Mouse (Mus musculus): Measurements from ENCODE around the gene A430078G23Rik.
A peak's percentile ranks its signal among the peaks of the same experiment; 100 is the strongest.

Gene A430078G23Rik

DNA sequence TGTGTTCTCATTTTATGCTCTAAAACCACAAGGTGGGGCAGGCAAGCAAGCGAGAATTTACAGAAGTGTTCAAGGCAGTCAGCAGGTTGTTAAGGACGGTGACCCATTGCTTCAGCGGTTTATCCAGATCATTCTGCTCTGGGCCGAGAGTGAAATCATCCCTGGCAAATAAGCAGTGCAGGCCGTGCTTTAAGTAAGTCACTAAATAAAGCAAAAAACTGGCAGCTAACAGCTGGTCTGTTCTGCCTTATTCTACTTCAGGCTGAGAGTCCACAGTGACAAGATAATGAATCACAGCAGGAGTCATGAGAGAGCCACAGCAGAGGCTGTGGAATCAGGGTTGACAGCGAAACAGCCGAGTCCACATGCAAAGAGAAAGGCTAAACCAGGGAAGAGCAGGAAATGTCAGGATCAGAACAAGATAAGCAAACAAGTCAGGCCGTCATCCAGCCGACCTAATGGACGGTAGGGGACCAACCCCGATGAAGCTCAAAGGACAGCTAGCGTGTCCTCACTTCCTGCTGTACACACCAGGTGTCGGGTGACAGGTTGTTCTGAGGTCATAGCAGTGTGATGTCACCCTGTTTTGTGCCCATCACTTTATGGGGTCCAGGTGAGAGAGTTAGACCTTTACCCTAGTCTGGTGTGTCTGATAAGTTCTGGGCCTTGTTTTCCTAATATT is 4.9 kb upstream of the A430078G23Rik start:
- no peak for DNase-seq (ENCODE audit: low spot score)

DNA sequence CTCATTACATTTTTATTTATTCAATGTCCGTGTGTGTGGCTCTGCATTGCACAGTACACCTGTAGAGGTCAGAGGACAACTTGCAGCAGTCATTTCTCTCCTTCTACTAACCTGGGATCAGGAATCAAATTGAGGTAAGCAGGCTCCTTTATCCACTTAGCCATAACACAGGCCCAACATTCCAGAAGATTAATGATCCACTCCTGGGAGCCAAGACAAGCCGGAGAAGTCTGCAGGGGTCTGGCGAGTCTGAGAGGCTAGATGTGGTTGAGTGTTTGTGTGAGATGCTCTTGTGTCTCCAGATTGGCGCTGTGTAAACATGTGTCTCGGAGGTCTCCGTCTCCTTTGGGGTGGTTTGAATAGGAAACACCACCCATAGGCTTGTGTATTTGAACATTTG is 2.5 kb upstream of the A430078G23Rik start:
- no peak for DNase-seq (ENCODE audit: low spot score)

DNA sequence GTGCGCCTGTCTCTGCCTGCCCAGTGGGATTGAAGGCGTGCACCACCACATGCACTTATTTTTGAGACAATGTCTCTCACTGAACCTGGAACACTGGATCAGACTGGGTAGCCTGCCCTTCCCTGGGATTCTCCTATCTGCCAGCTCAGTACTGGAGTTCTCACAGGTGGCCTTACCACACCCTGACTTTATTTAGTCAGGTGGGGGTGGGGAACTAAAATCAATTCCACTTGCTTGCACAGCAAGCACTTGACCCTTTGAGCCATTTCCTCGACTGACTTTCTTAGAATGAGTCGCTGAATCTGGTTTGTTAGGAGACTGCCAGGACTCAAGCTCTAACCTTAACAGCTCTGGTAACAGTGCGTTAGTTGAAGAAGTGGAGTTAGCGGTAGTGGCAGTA is 500 bp upstream of the A430078G23Rik start:
- no peak for DNase-seq (ENCODE audit: low spot score)

DNA sequence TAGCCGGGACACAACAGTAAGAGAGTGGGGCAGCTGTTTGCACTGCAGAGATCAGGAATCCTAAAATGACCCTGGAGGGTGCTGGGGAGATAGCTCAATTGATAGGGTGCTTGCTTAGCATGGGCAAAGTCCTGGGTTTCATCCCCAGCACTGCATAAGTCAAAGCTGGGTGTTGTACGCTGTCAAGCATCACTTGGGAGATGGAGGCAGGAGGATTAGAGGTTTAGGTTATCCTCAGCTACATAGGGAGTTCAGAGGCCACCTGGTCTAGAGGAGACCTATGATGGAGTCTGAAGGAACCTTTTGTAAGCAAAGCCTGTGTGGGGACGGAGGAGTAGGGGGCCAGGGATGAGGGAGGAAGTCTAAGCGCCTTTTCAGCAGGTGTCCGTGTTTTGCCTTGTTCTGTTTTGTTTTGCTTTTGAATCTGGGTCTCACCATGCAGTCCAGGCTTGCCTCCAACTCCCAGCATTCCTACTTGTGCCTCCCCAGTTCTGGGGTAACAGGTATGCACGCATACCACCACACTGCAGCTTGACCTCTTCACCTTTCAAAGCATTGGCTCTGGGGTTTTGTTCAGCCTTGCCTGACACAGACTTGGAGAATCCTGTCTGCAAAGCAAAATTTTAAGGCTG is 712 bp downstream of the A430078G23Rik start:
- no peak for DNase-seq (ENCODE audit: low spot score)

DNA sequence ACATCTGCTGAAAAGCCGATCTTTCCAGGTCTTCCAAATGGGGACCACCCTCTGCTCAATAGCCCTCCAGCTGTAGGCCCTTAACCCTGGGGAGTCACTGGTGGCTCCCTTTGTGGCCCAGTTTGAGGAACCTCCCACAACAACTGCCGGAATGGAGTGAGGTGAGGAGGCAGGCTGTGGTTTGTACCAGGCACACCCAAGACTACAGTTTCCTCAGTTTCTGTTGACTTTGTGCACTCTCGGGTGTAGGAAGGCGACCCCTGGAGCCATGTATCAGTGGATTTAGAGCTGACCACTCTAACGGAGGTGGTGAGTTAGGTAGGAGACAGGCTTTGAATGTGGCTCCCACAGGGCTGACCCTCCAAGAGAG is 1.2 kb downstream of the A430078G23Rik start:
- no peak for DNase-seq (ENCODE audit: low spot score)

DNA sequence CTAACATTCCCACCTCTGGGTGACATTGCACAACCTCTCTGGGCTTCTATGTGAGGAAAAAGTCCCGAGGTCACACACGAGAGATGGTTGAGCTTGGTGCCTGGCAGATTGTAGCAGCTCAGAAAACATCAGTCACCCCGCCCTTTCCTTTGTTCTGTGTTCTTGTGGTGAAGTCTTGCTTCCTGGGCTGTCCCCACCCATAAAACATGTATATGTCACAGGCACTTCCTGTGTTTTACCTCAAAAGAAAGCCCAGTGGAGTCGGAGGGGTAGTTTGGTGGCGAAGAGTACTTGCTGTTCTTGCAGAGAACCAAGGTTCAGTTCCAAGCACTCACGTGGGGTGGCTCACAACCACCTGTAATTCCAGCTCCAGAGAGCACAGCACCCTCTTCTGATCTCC is 2.4 kb downstream of the A430078G23Rik start:
- DNase-seq (ENCODE audit: low spot score), result peak; percentile 37

DNA sequence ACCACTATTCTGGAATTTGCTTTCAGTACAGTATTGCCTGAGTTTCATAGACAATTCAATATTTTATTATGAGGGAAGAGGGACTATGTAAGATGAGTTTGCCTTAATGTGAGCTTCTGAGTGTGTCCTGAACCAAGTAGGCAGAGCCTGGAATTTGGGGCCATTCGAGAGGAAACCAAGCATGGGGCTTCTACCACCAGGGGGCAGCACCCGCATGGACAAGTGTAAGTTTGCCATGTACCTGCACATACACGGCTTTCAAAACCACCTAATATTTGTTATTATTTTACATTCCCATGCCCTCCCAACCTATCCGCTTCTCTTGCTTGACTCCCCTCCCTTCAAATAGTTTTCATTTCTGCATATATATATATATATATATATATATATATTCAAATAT is 4.8 kb downstream of the A430078G23Rik start:
- DNase-seq (ENCODE audit: low spot score), result peak; percentile 48

DNA sequence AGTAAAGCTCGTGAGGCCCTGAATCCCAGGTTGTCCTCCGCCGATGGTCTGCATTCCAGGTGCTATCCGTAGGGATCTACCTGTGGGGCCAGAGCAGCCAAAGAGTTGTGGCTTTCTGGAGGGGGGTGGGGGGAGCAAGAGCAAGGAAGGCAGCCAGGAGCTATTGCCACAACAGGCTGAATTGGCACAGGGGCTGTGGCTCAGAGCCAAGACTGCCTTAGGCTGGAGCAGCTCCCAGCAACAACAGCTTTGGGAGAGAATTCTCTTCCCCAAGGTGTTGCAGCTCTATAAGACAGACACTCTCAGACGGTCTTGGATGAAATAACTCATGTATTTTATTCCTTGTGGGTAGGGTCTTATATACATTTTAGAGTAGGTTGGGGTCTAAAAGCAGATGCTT is 13.9 kb downstream of the A430078G23Rik start:
- DNase-seq (ENCODE audit: low spot score), result no peak

DNA sequence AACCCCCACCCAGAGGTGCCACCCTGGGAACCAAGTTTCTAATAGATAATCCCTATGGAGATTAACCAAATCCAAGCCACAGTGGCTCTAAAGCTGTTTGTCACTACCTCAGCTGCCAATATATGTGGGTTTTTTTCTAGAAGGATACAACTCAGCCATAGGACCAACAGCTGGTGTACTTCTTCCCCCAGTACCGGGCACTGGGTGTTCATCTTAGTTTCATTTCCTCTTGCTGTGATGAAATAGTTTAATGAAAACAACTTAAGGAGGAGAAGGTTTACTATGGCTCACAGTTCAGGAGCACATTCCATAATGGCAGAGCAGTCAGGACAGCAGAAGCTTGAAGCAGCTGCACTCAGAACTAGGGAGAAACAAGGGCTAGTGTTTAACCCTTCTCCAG is 14.9 kb downstream of the A430078G23Rik start:
- no peak for DNase-seq (ENCODE audit: low spot score)

DNA sequence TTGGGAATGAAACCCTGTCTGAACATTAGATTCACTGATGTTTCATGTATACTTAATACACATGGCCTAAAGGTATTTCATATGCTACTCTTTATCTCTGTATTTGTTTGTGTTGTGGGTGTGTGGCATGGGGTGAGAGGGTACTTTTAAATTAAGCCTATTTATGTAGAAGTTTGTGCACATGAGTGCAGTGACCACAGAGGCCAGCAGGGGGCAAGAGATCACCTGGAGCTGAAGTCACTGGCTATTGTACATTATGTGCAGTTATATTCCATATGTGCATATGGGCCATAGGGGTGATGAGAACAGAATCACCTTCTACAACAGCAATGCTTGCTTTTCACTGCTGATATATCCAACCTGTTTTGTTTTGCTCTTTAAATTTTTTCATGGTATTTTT is 22.5 kb downstream of the A430078G23Rik start:
- no peak for DNase-seq (ENCODE audit: low spot score)

DNA sequence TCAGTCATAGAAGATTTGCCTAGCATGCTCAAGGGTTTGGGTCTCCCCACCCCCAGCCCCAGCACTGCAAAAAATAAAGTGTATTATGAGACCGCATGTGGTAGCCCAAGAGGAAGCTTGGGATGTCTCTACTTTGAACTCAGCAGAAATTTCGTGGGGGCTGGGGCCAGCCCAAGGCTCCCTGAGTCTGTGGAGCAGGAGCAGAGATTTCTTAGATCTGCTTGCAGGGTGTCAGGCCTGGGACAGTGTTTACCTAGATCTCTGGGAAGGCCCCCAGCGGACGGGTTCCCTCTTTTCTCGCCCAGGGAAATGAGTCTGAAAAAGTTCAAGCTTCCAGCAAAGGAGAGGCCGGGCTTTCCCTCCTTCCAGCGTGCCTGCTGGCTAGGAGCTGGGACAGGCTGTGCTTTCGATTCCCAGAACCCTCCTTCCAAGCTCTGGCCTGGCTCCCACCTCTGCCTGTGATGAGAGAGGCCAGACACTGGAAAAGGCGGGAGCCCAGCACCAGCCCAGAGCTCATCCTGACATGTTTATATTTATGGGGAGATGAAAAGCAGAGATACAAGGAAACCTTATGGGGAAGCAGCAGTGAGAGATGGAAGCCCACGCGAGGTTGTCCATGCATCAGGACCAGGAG is 23.5 kb downstream of the A430078G23Rik start:
- DNase-seq (ENCODE audit: low spot score), result no peak

DNA sequence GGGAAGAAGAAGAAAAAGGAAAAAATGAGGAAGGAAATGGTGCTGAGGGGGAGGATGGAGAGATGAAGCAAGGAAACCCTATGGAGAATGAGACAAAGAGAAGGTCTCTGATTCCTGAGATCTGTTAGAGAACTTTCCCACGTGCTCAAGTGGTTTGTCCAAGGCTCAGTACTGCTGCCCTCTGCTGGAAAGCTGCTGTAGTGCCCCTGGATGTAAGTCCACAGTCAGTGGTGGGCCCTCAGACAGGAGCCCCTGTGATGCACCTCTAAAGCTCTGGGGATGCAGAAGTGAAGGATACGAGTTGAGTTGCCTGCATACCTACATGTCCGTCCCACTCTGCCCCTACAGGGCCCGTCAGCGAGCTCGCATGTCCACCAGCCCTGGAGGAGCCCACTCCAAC is 34.1 kb downstream of the A430078G23Rik start:
- peak; percentile 35 for DNase-seq (ENCODE audit: low spot score)

DNA sequence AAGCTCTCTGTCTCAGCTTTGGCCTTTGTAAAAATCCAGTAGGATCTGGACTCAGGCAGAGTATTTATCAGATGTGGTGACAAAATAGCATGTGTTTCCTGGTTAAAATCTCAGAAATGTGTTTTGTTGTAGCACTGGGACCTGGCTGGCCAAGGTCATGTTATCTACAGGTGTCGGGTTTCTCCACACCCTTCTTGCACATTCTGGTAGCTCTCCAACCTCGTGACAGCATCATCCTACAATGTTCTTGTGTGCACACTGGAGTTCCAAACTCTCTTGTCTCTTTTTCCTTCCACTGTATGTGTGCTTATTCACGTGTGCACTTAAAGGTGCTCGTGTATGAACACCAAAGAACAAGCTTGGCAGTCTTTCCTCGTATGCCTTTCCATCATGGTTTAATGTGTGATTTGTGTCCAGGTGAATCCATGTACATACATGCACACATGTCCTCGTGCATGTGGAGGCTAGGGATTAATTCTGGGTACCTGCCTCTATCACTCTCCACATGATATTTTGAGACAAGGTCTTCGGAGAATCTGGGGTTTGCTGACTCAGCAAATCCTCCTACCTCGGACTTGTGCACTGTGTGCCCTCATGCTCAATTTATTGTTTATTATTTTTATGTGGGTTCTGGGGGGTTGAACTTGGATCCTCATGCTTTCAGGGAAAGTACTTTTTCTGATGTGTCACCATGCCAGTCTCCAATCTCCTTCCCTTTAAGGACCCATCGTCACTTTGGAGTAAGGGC is 35.5 kb downstream of the A430078G23Rik start:
- no peak for DNase-seq (ENCODE audit: low spot score)

DNA sequence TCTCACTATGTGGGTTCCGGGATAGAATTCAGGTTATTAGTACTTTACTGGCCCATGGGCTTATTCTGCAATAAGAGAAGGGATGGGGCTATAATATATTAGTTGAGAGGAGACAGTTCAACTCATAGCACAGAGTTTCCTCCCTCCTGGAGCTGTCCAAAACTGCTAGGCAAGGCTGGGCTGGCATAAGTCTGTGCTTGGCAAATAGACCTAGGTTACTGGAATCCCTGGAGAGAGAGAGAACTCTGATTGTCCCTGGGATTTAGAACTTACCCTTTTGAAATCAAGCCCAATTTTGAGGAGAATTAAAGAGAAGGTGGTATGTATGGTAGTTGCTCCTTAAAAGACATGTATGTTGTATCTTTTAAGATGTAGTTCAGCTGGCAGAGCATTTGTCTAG is 36.3 kb downstream of the A430078G23Rik start:
- no peak for DNase-seq (ENCODE audit: low spot score)

DNA sequence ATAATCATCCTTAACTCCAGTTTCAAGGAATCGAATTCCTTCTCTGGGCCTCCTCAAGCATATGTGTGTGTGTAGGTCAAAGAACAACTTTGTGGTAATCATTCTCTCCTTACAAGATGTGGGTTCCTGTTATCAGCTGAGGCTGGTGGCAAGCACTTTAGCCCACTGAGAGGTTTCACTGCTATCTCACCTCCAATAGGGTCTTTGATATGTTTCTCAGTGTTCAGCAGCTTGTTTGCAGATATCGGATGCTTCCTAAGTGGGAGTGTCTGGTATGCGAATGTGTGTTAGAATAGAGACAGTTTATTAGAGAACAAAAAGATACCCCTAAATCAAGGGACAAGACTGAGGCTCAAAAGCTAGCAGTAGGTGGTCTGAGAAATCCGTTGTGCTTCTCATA is 39.1 kb downstream of the A430078G23Rik start:
- no peak for DNase-seq (ENCODE audit: low spot score)

DNA sequence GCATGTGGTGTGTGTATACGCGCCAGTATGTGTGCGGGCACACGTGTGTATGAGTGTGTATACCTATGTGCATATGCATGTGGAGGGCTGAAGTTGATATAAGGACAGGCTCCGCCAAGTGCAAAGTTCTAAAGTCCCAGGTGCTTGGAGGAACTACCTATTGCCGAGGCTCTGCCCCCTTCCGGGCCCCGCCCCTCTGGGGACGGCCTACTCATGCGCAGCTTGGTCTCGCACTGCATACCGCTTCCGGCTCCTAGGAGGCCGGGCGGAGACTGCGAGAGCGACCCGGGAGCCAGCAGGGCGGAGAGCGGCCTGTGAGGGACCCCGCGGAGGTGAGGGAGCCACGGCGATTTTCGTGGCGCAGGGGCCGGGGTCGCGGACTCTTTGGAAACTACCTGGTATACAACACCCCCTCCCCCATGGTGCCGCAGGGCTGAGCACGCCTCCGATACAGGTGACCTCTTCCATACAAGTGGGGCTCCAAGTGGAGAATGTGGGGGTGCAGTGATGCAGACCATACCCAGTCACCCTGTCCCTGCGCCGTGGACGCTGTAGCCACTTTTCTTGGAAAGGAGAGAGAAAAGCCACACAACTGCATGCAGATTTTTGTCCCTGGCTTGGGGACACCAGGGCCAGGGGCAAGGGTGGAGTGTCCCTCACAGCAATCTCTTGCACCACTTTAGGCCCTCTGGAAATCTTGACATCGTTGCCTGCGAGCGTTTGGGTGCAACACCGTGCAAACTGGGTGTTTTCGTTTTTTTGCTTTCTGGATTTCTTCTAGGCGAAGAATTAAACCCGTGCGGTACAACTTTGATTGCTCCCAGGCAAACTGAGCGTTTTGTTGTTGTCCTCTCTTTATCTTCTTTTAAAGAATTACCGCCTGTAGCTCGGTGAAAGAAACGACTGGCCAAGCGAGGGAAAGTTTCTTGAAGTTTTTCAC is 39.8 kb downstream of the A430078G23Rik start, which contains the start of gene Arhgef18:
TSS of gene Arhgef18 (plus strand) at position 236 of the 940 bp plus-strand sequence.
- peak; percentile 51 for DNase-seq (ENCODE audit: low spot score)

DNA sequence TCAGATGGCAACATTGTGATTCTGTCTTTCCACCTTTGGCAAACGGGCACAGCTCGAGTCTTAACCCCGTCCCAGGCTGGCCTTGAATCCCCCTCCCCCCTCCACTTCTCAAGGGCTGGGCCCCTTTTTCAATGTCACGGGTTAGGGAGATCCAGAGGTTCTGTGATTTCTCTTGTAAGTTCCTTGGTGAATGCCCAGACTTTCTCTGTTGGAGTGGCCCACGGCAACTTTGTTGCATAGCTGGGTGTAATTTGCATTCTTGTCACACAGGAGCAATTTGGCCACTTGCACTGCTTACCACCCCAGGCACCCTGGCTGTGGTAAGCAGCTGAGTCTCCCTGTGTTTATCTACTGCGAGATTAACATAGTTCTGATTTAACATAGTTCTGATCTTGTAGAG is 41.4 kb downstream of the A430078G23Rik start:
- no peak for DNase-seq (ENCODE audit: low spot score)

DNA sequence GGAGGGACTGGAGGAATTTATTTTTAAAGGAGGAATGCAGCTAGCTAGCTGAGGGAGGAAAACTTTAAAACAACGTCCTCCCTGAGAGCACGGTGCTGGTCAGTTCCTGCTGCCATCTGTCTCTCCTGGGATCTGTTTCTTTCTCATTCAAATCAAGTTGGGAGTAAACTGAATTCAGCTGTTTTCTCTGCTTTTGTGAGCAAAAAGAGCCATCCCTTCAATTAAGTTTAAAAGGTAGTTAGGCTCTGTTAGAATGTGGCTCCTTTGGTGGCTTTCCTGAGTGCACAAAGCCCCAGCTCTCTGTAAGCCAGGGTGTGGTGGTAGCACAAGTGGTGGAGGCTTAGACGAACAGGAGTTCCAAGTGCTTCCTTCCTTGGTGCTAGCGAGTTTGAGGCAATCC is 42.0 kb downstream of the A430078G23Rik start:
- DNase-seq (ENCODE audit: low spot score), result no peak

DNA sequence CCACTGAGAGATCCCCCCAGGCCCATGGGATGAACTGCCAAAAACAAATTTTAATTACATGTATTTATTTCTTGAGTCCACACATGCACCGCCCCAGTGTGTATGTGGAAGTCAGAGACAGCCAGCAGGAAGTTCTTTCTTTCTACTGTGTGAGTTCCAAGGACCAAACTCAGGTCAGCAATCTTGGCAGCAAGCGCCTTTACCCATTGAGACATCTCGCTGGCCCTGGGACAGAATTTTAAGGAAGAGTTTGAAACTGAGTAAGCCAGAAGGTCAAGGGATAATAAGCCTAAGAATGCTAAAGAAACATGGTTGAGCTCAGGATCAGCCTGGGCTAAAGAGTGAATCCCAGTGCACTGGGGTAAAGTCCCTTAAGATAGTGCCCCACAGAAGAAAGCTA is 44.4 kb downstream of the A430078G23Rik start:
- no peak for DNase-seq (ENCODE audit: low spot score)

DNA sequence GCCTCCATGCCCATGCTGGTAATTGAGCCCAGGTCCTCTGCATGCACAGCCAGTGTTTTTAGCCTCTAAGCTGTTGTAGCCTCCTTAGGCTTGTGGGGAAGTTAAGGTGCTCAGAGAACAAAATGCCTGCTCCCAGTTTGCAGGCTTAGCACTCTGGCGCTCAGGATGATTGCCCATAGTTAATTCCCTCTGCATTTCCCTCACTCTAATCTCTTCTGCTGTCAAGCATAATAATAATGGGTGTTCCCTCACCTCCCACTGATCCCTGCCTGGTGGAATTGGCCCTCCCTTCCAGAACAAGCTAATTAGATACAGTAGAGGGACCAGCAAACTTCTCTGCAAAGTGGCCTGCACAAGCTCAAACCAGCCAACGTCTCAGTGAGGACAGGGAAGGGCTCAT is 47.3 kb downstream of the A430078G23Rik start:
- DNase-seq (ENCODE audit: low spot score), result no peak

DNA sequence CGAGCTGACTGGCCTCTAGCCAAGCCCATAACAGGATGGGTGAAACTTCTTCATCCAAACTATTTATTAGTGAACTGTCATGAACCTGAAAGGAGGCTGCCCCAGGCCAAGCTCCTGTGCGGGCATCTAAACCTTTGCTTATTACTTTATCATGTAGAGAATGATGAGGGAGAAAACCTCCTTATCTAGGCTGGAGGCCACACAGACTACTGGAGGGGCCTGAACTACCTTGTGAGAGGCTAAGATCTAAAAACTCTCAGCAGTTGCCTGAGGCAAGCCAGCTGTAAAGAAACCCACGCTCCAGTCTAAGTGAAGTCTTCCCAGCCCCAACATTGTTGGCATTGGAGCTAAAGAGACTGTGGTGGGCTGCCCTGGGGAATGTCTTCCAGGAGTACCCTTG is 54.2 kb downstream of the A430078G23Rik start:
- DNase-seq (ENCODE audit: low spot score), result no peak

DNA sequence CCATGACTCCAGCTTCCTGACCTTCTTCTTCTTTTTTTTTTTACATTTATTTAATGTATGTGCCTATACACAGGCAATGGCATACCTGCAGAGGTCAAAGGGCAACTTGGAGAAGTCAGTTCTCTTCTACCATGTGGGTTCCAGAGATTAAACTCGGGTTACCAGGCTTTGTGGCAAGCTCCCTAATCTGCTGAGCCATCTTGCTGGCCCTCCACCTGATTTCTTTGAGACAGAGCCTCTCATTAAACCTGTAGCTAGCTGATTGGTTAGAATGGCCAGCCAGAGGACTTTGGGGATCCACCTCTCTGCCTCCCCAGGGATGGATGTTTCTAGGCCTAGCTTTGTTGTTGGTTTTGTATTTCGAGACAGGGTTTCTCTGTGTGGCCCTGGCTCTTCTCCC is 57.9 kb downstream of the A430078G23Rik start:
- DNase-seq (ENCODE audit: low spot score), result no peak

Measured in spleen, adult 12 weeks (tissue).